Mouse (Mus musculus) MEL (cell line): ENCODE data around the gene Ell.

Experiments used
- BHLHE40 ChIP-seq: IDR thresholded peaks from 2 replicates; pipeline ENCODE4 v1.6.1; 2012; ENCODE audit warnings: low read depth, mild to moderate bottlenecking, inconsistent platforms, low read length, improper control_type of control experiment, borderline replicate concordance
- CHD1 ChIP-seq: IDR thresholded peaks from 2 replicates; pipeline ENCODE4 v1.6.1; 2012; ENCODE audit warnings: low read depth, mild to moderate bottlenecking, inconsistent platforms, low read length, improper control_type of control experiment
- CHD2 ChIP-seq: IDR thresholded peaks from 2 replicates; pipeline ENCODE4 v1.6.1; 2011; ENCODE audit warnings: low read length, improper control_type of control experiment
- CTCF ChIP-seq, 3 experiments: IDR thresholded peaks in 2 of 3; conservative IDR thresholded peaks in 1 of 3; 2 replicates each; pipeline ENCODE4 v1.5.1; 2011 to 2012; ENCODE audit warnings: low read length in 3 of 3, low read depth in 2 of 3, mild to moderate bottlenecking in 2 of 3, improper control_type of control experiment in 1 of 3, inconsistent platforms in 1 of 3, mixed read lengths in 1 of 3, moderate library complexity in 1 of 3; ENCODE audit not compliant: control insufficient read depth in 1 of 3, insufficient read depth in 1 of 3, poor library complexity in 1 of 3, severe bottlenecking in 1 of 3
- ELF1 ChIP-seq: IDR thresholded peaks from 2 replicates; pipeline ENCODE4 v1.6.1; 2014; ENCODE audit warnings: low read depth, mild to moderate bottlenecking, inconsistent platforms, low read length, improper control_type of control experiment, moderate library complexity
- GATA1 ChIP-seq: IDR thresholded peaks from 2 replicates; pipeline ENCODE4 v1.6.1; 2011; ENCODE audit warnings: low read depth, low read length, improper control_type of control experiment
- MEF2A ChIP-seq: IDR thresholded peaks from 2 replicates; pipeline ENCODE4 v1.6.1; 2014; ENCODE audit warnings: low read depth, mild to moderate bottlenecking, inconsistent platforms, low read length, improper control_type of control experiment; ENCODE audit not compliant: poor library complexity, insufficient replicate concordance, severe bottlenecking; ENCODE audit errors: extremely low read depth
- POLR2A ChIP-seq, 2 experiments: IDR thresholded peaks; 2 replicates each; pipeline ENCODE4 v1.6.1; 2011 to 2012; ENCODE audit warnings: low read length in 2 of 2, mild to moderate bottlenecking in 2 of 2, control low read depth in 1 of 2, improper control_type of control experiment in 1 of 2, low read depth in 1 of 2, moderate library complexity in 1 of 2; ENCODE audit not compliant: control insufficient read depth in 1 of 2, insufficient read depth in 1 of 2, poor library complexity in 1 of 2
- RAD21 ChIP-seq: IDR thresholded peaks from 2 replicates; pipeline ENCODE4 v1.6.1; 2011; ENCODE audit warnings: mild to moderate bottlenecking, low read depth, low read length, improper control_type of control experiment
- TCF12 ChIP-seq: IDR thresholded peaks from 2 replicates; pipeline ENCODE4 v1.6.1; 2014; ENCODE audit warnings: low read depth, mild to moderate bottlenecking, inconsistent platforms, low read length, improper control_type of control experiment, moderate library complexity
- ZC3H11A ChIP-seq: IDR thresholded peaks from 2 replicates; pipeline ENCODE4 v1.6.1; 2012; ENCODE audit warnings: low read depth, mild to moderate bottlenecking, inconsistent platforms, low read length, improper control_type of control experiment

- TF ChIP-seq BHLHE40 = no peak
- TF ChIP-seq CHD1 = no peak
- no peak for TF ChIP-seq TCF12
- no peak for TF ChIP-seq RAD21
- TF ChIP-seq CTCF (IDR thresholded peaks at IDR 0.05 in 2 of 3, conservative IDR thresholded peaks at IDR 0.05 in 1 of 3; ENCODE audit: control insufficient read depth in 1 of 3, insufficient read depth in 1 of 3, low read depth in 2 of 3, low read length in 3 of 3, poor library complexity in 1 of 3, severe bottlenecking in 1 of 3) = no peak
- no peak for TF ChIP-seq CHD2
- TF ChIP-seq ZC3H11A = no peak
- TF ChIP-seq ELF1 = no peak
- TF ChIP-seq GATA1 = no peak
- no peak for TF ChIP-seq POLR2A (IDR thresholded peaks at IDR 0.05; ENCODE audit: control insufficient read depth in 1 of 2, insufficient read depth in 1 of 2, low read depth in 1 of 2, low read length in 2 of 2, poor library complexity in 1 of 2)
- TF ChIP-seq MEF2A = no peak
Measured at GRCm38 (mm10) chr8:70562802-70563201, 23.5 kb downstream of the Ell start.
